Mouse (Mus musculus): ENCODE measurements around the gene 2810006K23Rik. TPM values are rescaled to one million over a fixed set of nuclear protein-coding genes. Genes with fewer than 3 reads are reported as not detected.
"Not testable (repeated sequence)": the region's sequence is repeated elsewhere in the genome, so short reads cannot be mapped to it uniquely, and the experiment has no call there.

2810006K23Rik gene
- polyA plus RNA-seq, 1 experiment = 7.8 TPM

DNA sequence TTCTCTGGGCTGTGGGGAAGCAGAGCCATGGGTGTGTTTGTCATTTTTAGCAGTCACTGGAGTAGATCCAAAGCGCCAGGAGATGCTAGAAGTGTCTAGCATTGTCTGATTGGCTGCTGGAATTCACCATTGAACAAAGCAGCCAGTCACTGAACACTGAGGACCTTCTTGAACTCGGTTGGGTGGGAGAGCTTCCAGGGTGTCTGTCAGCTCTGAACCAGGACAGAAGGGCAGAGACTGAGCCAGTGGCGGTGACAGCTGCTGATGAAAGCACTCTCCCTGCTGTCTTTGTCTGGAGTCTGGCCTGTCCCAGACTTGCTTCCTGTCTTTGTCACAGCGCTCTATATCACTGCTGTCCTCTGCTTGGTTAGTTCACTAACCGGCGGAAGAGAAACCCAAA lies 6.5 kb downstream of the 2810006K23Rik start:
- no peak overlapping the region for H3ac ChIP-seq (ENCODE audit: control insufficient read depth, insufficient read length, low read depth)
- H3K4me3 ChIP-seq (ENCODE audit: insufficient read depth, poor library complexity, severe bottlenecking) = no peak overlapping the region
- no peaks in the 10 kb centered on the region for H3K36me3 ChIP-seq (ENCODE audit: control insufficient read depth, insufficient read depth)
- peaks cover 1% of the 10 kb centered on the region for H3K79me2 ChIP-seq (ENCODE audit: control insufficient read depth, insufficient read depth)
- H3K27me3 ChIP-seq (ENCODE audit: control insufficient read depth, insufficient read depth, insufficient read length) = no peaks in the 10 kb centered on the region
- no peaks in the 10 kb centered on the region for H3K79me3 ChIP-seq (ENCODE audit: low read depth)
- TF ChIP-seq MYOD1 (IDR thresholded peaks at IDR 0.05; ENCODE audit: control insufficient read depth, insufficient read length, low read depth) = no peak
- TF ChIP-seq USF1 (IDR thresholded peaks at IDR 0.05; ENCODE audit: low read depth) = no peak
- TF ChIP-seq MAX (IDR thresholded peaks at IDR 0.05) = no peak
- no peak for TF ChIP-seq MYOG (IDR thresholded peaks at IDR 0.05; ENCODE audit: control insufficient read depth, extremely low read depth, insufficient read length)
- TF ChIP-seq FOSL1 (IDR thresholded peaks at IDR 0.05; ENCODE audit: insufficient read depth, low read length, poor library complexity, severe bottlenecking) = no peak
- no peak for TF ChIP-seq CTCF (IDR thresholded peaks at IDR 0.05; ENCODE audit: control insufficient read depth, insufficient read depth, insufficient read length)
- TF ChIP-seq CEBPB (IDR thresholded peaks at IDR 0.05; ENCODE audit: low read depth) = no peak

DNA sequence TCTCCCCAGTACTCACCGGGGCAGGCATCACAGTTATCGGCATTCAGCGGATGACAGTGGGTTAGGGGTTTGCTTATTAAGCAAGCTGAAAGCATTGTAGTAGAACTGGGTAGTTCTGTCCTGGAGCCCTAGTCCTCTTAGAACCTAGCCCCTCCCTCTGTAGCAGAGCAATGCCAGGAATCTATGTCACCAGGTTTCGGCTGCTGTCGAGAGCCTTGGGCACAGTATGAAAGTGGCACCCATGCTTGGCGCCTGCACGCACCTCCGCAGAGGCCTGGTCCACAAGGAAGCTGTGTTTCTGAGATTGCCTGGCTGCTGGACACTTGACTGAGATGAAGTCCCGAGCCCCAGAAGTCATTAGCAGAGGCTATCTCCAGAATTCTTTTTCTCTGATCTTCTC lies 9.2 kb downstream of the 2810006K23Rik start:
- Histone ChIP-seq H3K27me3 (ENCODE audit: control insufficient read depth, insufficient read depth, insufficient read length) (no peaks in the 10 kb centered on the region), H3K4me3 (ENCODE audit: insufficient read depth, poor library complexity, severe bottlenecking) (no peak overlapping the region), H3ac (ENCODE audit: control insufficient read depth, insufficient read length, low read depth) (no peak overlapping the region), H3K36me3 (ENCODE audit: control insufficient read depth, insufficient read depth) (no peaks in the 10 kb centered on the region), H3K79me3 (ENCODE audit: low read depth) (no peaks in the 10 kb centered on the region), H3K79me2 (ENCODE audit: control insufficient read depth, insufficient read depth) (no peaks in the 10 kb centered on the region)
- TF ChIP-seq CTCF (IDR thresholded peaks at IDR 0.05; ENCODE audit: control insufficient read depth, insufficient read depth, insufficient read length) (no peak), CEBPB (IDR thresholded peaks at IDR 0.05; ENCODE audit: low read depth) (no peak), FOSL1 (IDR thresholded peaks at IDR 0.05; ENCODE audit: insufficient read depth, low read length, poor library complexity, severe bottlenecking) (no peak), MYOD1 (IDR thresholded peaks at IDR 0.05; ENCODE audit: control insufficient read depth, insufficient read length, low read depth) (no peak), USF1 (IDR thresholded peaks at IDR 0.05; ENCODE audit: low read depth) (no peak), MYOG (IDR thresholded peaks at IDR 0.05; ENCODE audit: control insufficient read depth, extremely low read depth, insufficient read length) (no peak), MAX (IDR thresholded peaks at IDR 0.05) (no peak)

DNA sequence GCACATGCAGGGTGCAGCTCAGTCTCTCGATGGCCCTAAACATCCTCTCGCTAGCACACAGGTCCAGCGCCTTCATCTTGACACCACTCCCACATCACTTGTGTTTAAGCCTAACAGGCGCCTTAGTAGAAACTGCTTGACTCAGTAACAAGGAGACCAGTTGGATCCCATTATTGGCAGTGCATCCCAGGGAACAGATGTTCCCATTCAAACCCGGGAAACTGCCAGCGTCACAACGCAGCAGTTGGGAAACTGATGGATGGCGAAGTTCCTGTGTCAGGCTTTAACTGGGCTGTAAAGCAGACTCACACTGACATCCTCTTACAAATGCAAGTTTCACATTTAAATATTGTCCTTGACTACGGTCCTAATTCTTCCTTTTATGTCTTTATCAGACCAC lies 10.0 kb downstream of the 2810006K23Rik start:
- H3K27me3 ChIP-seq (ENCODE audit: control insufficient read depth, insufficient read depth, insufficient read length) = no peaks in the 10 kb centered on the region
- TF ChIP-seq FOSL1 (IDR thresholded peaks at IDR 0.05; ENCODE audit: insufficient read depth, low read length, poor library complexity, severe bottlenecking) (no peak), MAX (IDR thresholded peaks at IDR 0.05) (no peak), CTCF (IDR thresholded peaks at IDR 0.05; ENCODE audit: control insufficient read depth, insufficient read depth, insufficient read length) (no peak)
- no peaks in the 10 kb centered on the region for H3K36me3 ChIP-seq (ENCODE audit: control insufficient read depth, insufficient read depth)
- no peaks in the 10 kb centered on the region for H3K79me3 ChIP-seq (ENCODE audit: low read depth)
- H3K4me3 ChIP-seq (ENCODE audit: insufficient read depth, poor library complexity, severe bottlenecking) = no peak overlapping the region
- H3K79me2 ChIP-seq (ENCODE audit: control insufficient read depth, insufficient read depth) = no peaks in the 10 kb centered on the region
- H3ac ChIP-seq (ENCODE audit: control insufficient read depth, insufficient read length, low read depth) = no peak overlapping the region

DNA sequence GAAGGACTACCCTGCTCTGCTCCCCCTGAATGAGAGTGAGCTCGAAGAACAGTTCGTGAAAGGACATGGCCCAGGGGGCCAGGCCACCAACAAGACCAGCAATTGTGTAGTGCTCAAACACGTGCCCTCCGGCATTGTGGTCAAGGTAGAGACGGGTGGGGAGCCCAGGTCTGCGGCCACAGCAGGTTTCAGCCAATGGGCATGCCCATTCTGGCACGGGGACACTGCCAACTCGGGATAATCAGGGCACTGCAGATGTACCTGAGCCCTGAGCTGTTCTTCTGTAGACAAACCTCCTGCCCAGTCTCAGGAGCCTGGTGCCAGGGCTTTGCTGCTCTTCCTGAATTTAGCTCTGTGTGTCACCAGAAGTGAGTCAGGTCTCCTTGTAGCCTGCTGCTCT lies 10.9 kb downstream of the 2810006K23Rik start:
- Histone ChIP-seq H3K79me3 (ENCODE audit: low read depth) (no peaks in the 10 kb centered on the region), H3K27me3 (ENCODE audit: control insufficient read depth, insufficient read depth, insufficient read length) (no peaks in the 10 kb centered on the region), H3ac (ENCODE audit: control insufficient read depth, insufficient read length, low read depth) (no peak overlapping the region), H3K79me2 (ENCODE audit: control insufficient read depth, insufficient read depth) (no peaks in the 10 kb centered on the region), H3K4me3 (ENCODE audit: insufficient read depth, poor library complexity, severe bottlenecking) (no peak overlapping the region), H3K36me3 (ENCODE audit: control insufficient read depth, insufficient read depth) (peaks cover under 1% of the 10 kb centered on the region)
- no peak for TF ChIP-seq MYOD1 (IDR thresholded peaks at IDR 0.05; ENCODE audit: control insufficient read depth, insufficient read length, low read depth)
- TF ChIP-seq MAX (IDR thresholded peaks at IDR 0.05) = no peak
- no peak for TF ChIP-seq FOSL1 (IDR thresholded peaks at IDR 0.05; ENCODE audit: insufficient read depth, low read length, poor library complexity, severe bottlenecking)
- TF ChIP-seq CTCF (IDR thresholded peaks at IDR 0.05; ENCODE audit: control insufficient read depth, insufficient read depth, insufficient read length) = no peak
- TF ChIP-seq USF1 (IDR thresholded peaks at IDR 0.05; ENCODE audit: low read depth) = no peak
- TF ChIP-seq MYOG (IDR thresholded peaks at IDR 0.05; ENCODE audit: control insufficient read depth, extremely low read depth, insufficient read length) = no peak
- TF ChIP-seq CEBPB (IDR thresholded peaks at IDR 0.05; ENCODE audit: low read depth) = no peak

DNA sequence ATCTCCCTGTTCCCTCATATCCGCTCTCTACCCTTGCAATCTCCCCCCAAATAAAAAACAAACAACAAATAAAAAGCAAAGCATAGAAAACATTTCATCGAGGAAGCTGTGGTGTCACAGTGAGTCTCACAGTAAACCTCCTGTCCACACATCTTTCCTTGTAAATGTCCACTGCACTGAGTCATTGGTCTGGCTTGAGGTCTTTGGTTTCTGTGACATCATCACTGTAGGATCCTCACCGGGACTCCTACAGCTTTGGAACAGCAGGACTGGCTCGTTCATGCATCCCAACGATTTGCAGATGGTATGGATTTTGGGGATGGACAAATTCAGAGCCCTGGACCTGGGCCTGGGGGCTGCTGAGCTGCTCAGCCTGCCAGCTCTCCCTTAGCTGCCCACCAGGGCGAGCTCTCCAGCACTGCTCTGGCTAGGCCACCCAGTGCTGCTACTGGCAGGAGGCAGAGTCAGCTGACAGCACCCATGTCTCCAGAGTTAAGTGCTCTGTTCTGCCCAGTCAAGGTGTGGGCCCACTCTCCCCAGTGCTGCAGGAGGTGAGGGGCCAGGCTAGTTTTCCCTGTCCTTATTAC lies 14.0 kb downstream of the 2810006K23Rik start:
- not testable (repeated sequence) for H3K79me2 ChIP-seq (ENCODE audit: control insufficient read depth, insufficient read depth); H3K79me3 ChIP-seq (ENCODE audit: low read depth); H3K27me3 ChIP-seq (ENCODE audit: control insufficient read depth, insufficient read depth, insufficient read length); H3K4me3 ChIP-seq (ENCODE audit: insufficient read depth, poor library complexity, severe bottlenecking); H3ac ChIP-seq (ENCODE audit: control insufficient read depth, insufficient read length, low read depth)
- H3K36me3 ChIP-seq (ENCODE audit: control insufficient read depth, insufficient read depth) = peaks cover 22% of the 10 kb centered on the region

DNA sequence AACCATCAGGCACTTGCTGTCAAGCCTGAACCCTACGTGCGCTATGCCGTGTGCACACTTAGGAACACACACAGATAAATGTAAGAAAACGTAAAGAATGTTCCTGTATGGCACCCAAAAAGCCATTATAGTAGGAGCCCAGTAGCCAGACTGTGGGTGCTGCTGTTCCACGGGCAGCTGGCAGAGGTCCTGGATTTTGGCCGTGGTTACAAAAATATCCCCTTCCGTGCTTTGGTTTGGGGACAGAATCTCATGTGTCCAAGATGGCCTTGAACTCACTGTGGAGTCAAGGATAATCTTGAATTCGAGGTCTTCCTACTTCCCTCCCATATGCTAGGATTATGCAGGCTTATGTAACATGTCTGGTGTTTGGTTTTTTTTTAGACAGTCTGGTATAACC lies 15.0 kb downstream of the 2810006K23Rik start:
- no peak overlapping the region for H3ac ChIP-seq (ENCODE audit: control insufficient read depth, insufficient read length, low read depth)
- peaks cover 24% of the 10 kb centered on the region for H3K36me3 ChIP-seq (ENCODE audit: control insufficient read depth, insufficient read depth)
- no peak overlapping the region for H3K4me3 ChIP-seq (ENCODE audit: insufficient read depth, poor library complexity, severe bottlenecking)
- no peaks in the 10 kb centered on the region for H3K27me3 ChIP-seq (ENCODE audit: control insufficient read depth, insufficient read depth, insufficient read length)
- H3K79me2 ChIP-seq (ENCODE audit: control insufficient read depth, insufficient read depth) = peaks cover under 1% of the 10 kb centered on the region
- H3K79me3 ChIP-seq (ENCODE audit: low read depth) = no peaks in the 10 kb centered on the region
- TF ChIP-seq MYOG (IDR thresholded peaks at IDR 0.05; ENCODE audit: control insufficient read depth, extremely low read depth, insufficient read length) = no peak
- no peak for TF ChIP-seq MAX (IDR thresholded peaks at IDR 0.05)
- no peak for TF ChIP-seq MYOD1 (IDR thresholded peaks at IDR 0.05; ENCODE audit: control insufficient read depth, insufficient read length, low read depth)
- no peak for TF ChIP-seq USF1 (IDR thresholded peaks at IDR 0.05; ENCODE audit: low read depth)
- no peak for TF ChIP-seq FOSL1 (IDR thresholded peaks at IDR 0.05; ENCODE audit: insufficient read depth, low read length, poor library complexity, severe bottlenecking)
- TF ChIP-seq CTCF (IDR thresholded peaks at IDR 0.05; ENCODE audit: control insufficient read depth, insufficient read depth, insufficient read length) = no peak
- TF ChIP-seq CEBPB (IDR thresholded peaks at IDR 0.05; ENCODE audit: low read depth) = no peak
